Mouse (Mus musculus) brown adipose tissue, adult 24 weeks (tissue): ENCODE results near the gene Crb1. TPM values are rescaled to one million over a fixed set of nuclear protein-coding genes. Genes with fewer than 3 reads are reported as not detected.

Experiments used
- H3K27ac ChIP-seq: fragments of 200-500 bp; replicated peaks from 2 replicates; pipeline ENCODE4 v1.5.1; 2012; ENCODE audit warnings: low read depth, mild to moderate bottlenecking, low read length
- H3K4me1 ChIP-seq: fragments of 200-500 bp; 2 replicates; pipeline ENCODE4 v1.6.1; 2012; ENCODE audit warnings: low read length, mixed read lengths; ENCODE audit not compliant: control insufficient read depth, insufficient read depth, insufficient read length
- H3K4me3 ChIP-seq: fragments of 200-500 bp; 2 replicates; pipeline ENCODE4 v1.5.1; 2012; ENCODE audit warnings: low read depth, mild to moderate bottlenecking, low read length, moderate library complexity; ENCODE audit not compliant: insufficient read depth
- polyA plus RNA-seq: library from polyadenylated mRNA; stranded (reverse); fragments of >200 nt; gene quantifications from 2 replicates; pipeline ENCODE4 v1.2.4, GENCODE M21; 2012; ENCODE audit not compliant: missing spikeins, insufficient read depth, insufficient read length

Gene Crb1
- polyA plus RNA-seq, 1 experiment = not detected

GRCm38 (mm10) chr1:139210505-139210904 is 166.4 kb downstream of the Crb1 start:
- no peak overlapping the region for H3K27ac ChIP-seq
- H3K4me3 ChIP-seq = no peak overlapping the region
- no peaks in the 10 kb centered on the region for H3K4me1 ChIP-seq

DNA sequence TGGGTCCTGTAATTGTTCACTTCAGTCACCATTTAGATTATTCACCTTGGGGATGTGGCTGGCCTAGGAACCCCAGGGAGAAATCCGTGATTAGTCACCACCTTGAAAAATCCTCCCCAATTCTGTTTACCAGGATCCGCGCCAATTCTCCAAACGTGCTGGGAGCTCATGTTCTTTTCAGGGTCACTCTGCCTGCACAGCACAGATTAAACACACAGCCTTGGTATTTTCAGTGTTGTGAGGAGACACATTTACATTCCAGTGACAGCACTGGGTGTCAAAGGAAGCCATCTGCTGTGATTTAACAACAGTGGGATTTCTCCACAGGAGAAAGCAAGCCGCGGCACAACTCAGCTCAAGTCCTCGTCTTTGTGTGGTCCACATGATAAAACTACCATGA is 167.1 kb downstream of the Crb1 start:
- no peak overlapping the region for H3K4me3 ChIP-seq

DNA sequence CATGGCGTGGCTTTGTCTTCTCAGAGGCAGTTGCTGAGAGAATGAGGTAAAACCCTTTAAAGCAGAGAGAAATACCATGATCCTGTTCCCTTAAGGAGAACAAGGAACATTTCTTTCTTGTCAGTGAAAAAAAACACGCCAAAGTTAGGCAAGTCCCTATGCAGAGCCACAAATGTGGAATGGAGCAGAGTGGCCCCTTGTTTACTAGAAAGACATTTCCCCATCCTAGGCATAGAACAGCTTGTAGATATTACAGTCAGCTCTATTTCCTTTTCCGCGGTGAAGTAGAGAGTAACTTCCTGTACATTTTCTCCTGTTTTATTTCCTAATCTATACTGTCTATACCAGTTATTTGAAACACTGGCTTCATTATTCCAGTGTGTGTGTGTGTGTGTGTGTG is 170.6 kb downstream of the Crb1 start:
- no peak overlapping the region for H3K27ac ChIP-seq
- no peaks in the 10 kb centered on the region for H3K4me1 ChIP-seq
- H3K4me3 ChIP-seq = no peak overlapping the region

More for the DNA sequence above, 167.1 kb downstream of the Crb1 start:
- H3K4me1 ChIP-seq = no peaks in the 10 kb centered on the region
- H3K27ac ChIP-seq = no peak overlapping the region

DNA sequence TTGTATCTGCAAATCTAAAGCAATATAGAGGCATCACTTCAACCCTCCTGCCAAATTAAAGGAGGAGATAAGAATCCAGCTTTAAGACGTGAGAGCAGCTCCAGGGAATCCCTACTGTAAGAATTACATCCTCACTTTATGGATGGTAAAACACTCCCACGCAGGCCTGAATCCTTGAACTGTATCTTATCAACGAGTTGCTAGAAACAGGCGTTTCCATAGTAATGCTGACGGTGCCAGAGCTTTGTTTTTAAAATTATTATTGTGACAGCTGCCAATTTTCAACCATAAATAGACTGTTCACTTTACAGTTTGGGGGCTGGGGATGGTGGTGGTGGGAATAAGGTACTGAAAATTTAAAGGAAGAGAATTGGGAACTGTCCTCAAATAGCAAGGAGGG is 173.9 kb downstream of the Crb1 start:
- H3K4me1 ChIP-seq = no peaks in the 10 kb centered on the region
- no peak overlapping the region for H3K27ac ChIP-seq
- no peak overlapping the region for H3K4me3 ChIP-seq

- Histone ChIP-seq H3K4me3 (no peak overlapping the region), H3K27ac (no peak overlapping the region), H3K4me1 (no peaks in the 10 kb centered on the region)
These were observed 182.4 kb downstream of the Crb1 start for GRCm38 (mm10) chr1:139194428-139195028.

DNA sequence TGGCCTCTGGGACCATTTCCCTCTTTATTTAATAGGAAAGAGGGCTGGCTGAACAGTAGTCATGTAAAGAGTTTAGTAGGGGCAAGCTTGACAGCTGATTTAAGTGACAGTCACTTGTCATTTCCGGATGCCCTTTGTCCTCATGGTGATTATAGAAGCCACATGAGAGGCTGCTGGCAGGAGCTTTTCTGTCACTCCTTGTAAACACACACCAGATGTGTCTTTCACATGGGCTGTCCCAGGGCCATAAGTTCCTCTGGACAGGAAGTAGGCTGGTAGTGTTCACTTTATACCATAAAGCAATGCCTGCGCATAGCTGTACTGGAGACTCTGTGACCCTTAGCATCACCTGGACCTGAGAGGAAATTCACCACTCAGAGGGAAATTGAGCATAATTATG is 182.9 kb downstream of the Crb1 start:
- no peak overlapping the region for H3K27ac ChIP-seq
- no peak overlapping the region for H3K4me3 ChIP-seq
- no peaks in the 10 kb centered on the region for H3K4me1 ChIP-seq

DNA sequence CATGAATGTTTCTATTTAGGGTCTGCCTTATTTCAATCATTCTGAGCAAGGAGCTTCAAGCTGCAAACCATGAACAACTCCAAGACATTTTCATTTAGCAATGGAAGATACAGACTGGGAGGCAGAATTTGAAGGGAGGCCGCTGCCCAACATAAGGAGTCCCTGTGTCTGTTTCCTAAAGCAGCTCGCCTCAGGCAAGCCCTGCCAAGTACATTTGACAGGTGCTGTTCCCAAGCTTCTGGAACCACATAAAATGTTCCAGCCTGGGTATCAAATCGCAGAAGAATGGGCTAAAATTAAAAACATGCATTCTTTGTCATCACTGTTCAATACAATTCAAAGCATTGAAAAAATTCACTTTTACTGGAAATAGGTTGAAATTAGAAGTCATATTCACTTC is 184.3 kb downstream of the Crb1 start:
- H3K4me1 ChIP-seq = no peaks in the 10 kb centered on the region
- H3K27ac ChIP-seq = no peak overlapping the region
- no peak overlapping the region for H3K4me3 ChIP-seq

DNA sequence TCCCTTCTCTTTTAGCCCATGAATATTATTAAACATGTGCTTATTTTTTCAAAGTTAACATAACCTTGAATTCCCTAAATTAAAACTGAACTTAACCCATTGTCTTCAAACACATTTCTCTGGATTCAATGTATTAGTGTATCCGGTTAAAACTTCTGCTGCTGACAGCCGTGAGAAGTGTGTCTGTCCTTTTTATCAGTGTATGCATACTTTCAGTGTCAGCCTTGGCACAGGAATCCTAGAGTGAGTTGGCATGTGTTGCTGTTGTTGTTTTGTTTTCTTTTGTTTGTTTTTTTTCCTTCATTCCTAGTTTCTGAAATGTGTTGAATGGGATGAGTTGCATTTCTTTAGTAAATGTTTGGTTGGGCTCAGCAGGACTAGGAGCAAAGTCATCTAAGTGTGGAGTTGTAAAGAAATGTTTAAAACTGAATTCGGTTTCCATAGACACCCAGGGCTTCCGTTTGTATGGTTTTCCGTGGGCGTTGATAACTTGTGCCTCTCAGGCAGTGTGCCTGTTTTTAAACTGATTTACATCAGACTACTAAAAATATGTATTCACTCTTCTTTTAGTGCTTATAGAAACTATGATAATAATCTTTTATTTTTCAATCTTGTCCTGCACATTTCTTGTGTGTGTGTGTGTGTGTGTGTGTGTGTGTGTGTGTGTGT is 196.3 kb downstream of the Crb1 start:
- Histone ChIP-seq H3K4me3 (no peak overlapping the region), H3K27ac (no peak overlapping the region), H3K4me1 (no peaks in the 10 kb centered on the region)

DNA sequence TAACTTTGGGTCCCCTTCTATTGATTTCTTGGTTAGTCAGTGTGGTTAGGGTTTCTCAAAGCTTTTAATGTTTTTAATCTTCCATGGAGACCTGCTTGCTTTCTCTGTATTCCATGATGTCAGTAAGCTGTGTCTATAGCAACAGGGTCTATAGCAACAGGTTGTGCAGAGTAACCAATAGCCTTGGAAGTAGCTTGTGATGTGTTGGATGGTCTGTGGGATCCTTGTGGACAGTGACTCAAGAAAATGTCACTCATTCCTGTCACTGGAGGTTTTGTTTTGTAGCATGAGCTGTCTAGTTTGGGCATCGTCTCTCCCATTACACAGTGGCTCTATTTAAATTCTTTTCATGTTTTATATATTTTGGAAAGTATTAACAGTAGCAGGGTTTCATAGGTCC is 197.2 kb downstream of the Crb1 start:
- Histone ChIP-seq H3K4me1 (no peaks in the 10 kb centered on the region), H3K4me3 (no peak overlapping the region), H3K27ac (no peak overlapping the region)

DNA sequence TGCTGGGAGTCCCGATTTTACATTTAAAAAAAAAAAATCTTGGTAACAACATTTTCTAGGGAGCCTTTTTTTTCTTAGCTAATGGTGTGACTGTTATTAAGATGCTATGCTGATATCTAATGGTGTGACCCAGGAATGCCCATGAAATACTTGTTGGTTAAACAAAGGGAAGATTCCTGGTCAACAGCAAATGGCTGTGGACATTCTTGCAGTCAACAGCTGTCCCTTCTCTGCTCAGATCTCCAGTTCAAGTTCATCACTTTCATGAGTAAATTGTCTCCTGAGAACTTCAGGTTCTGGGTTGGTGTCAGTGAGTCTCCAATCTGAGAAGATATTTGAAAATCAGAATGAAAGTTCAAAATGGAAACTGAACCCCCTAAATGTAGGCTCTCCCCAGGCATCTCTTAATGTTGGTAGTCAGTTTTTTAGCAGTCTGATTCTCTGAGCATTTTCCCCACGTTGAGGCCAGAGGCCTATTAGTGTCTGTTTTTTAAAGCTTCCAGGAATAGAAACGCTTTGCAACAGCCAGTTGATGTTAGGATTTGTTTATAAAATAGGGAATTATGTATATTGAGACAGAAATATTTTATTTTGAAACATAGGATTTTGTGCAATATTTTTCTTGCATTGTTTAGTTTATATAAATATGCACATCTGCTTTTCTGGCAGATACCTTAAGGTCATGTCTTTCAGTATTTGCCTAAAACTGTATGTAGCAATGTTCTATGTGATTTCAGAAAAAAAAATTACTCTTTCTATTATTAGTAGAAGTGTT is 202.7 kb downstream of the Crb1 start:
- Histone ChIP-seq H3K4me1 (no peaks in the 10 kb centered on the region), H3K4me3 (no peak overlapping the region), H3K27ac (no peak overlapping the region)

- H3K4me1 ChIP-seq = no peaks in the 10 kb centered on the region
- H3K4me3 ChIP-seq = no peak overlapping the region
- H3K27ac ChIP-seq = no peak overlapping the region
These were observed 214.1 kb downstream of the Crb1 start for GRCm38 (mm10) chr1:139162814-139163213.

DNA sequence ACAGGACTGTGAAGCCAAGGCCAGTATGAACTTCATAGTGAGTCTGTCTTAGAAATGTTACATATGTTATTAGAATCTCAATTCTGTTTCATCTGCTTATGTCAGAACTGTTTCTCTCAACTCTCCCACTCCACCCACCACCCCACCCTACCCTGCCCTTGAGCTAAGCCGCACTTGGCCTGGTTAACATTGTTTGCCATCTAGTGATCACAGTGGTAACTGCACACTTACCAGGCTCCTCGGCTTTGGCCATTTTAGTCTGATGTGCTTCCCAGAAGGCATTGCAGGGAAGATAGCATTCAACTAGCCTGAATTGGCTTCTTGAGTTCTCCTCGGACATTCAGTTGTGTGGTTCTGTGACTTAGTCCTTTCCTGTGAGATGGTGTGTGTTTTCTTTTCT is 215.3 kb downstream of the Crb1 start:
- no peaks in the 10 kb centered on the region for H3K4me1 ChIP-seq
- no peak overlapping the region for H3K4me3 ChIP-seq
- no peak overlapping the region for H3K27ac ChIP-seq

DNA sequence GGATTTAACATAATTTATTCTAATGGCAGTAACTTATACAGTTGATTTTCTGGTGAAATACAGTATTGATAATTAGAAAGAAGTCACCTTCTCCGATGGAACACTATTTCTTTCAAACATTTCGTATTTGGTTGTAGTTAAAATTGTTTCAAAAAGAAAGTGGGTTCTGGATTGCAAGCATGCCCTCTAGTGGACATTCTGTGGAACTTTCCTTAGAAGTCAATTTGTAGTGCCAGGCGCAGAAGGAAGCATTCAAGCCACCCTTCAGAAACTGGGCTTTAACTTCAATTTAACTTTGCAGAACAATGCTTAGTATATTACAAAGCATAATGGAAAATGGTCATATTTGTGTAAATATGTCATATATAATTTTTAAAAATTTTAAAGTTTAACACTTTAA is 220.5 kb downstream of the Crb1 start:
- H3K4me1 ChIP-seq = no peaks in the 10 kb centered on the region
- no peak overlapping the region for H3K27ac ChIP-seq
- no peak overlapping the region for H3K4me3 ChIP-seq

DNA sequence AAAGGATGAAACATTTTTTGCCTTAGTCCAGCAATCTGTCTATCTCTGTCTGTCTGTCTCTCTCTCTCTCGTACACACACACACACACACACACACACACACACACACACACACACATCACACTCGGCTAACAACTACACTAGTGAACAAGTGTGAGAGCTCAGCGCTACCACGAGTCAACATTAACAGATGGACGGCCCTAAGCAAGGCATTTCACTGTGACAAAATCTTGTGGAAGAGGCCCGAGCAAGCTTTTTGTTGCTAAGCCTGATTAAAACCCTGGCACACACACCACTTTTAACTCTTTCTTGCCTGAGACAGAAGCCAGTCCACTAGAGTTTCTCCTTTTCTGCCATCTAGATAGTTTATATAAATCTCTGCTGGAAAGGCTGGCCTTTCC is 223.4 kb downstream of the Crb1 start:
- H3K4me1 ChIP-seq = no peaks in the 10 kb centered on the region
- H3K4me3 ChIP-seq = no peak overlapping the region
- H3K27ac ChIP-seq = no peak overlapping the region

- no peak overlapping the region for H3K27ac ChIP-seq
- H3K4me3 ChIP-seq = no peak overlapping the region
- no peaks in the 10 kb centered on the region for H3K4me1 ChIP-seq
These were observed 223.9 kb downstream of the Crb1 start for GRCm38 (mm10) chr1:139153006-139153405.
